Mouse (Mus musculus) G1E (cell line): ENCODE measurements at regions not wholly inside any gene's neighbourhood (a gene's known extent, or its start where the extent isn't known, plus 50 kb on each side); places are given as distances from the start of the nearest gene placed in this dataset.

Experiments
- CTCF ChIP-seq: IDR thresholded peaks from 2 replicates; pipeline ENCODE4 v1.5.1; 2012; ENCODE audit warnings: low read depth, low read length, inconsistent platforms, mixed read lengths
- GATA1 ChIP-seq: IDR thresholded peaks from 2 replicates; pipeline ENCODE4 v1.6.1; 2012; ENCODE audit warnings: borderline replicate concordance, low read length, inconsistent platforms, mixed read lengths
- POLR2AphosphoS5 ChIP-seq: IDR thresholded peaks from 2 replicates; pipeline ENCODE4 v1.6.1; 2012; ENCODE audit warnings: low read depth, low read length, inconsistent platforms; ENCODE audit not compliant: insufficient replicate concordance
- TAL1 ChIP-seq: conservative IDR thresholded peaks from 2 replicates; pipeline ENCODE4 v1.6.1; 2012; ENCODE audit warnings: low read depth, low read length, inconsistent platforms, mixed read lengths

- TF ChIP-seq CTCF (no peak), GATA1 (no peak), TAL1 (no peak), POLR2AphosphoS5 (no peak)
These were observed 108.0 kb upstream of the Ces5a start for GRCm38 (mm10) chr8:93643471-93644215.
